Mouse (Mus musculus) monocyte, adult 5-6 weeks (primary cell): ENCODE measurements around the gene AI481877. TPM values are rescaled to one million over a fixed set of nuclear protein-coding genes. Genes with fewer than 3 reads are reported as not detected.
"Not testable (repeated sequence)": the region's sequence is repeated elsewhere in the genome, so short reads cannot be mapped to it uniquely, and the experiment has no call there.

ENCODE experiments used
- ATAC-seq: fragments of 153-309, 156-312 bp; replicated peaks from 2 replicates; pipeline ENCODE4 v1.8.0; 2017; ENCODE audit warnings: mild to moderate bottlenecking; ENCODE audit not compliant: low TSS enrichment, insufficient number of reproducible peaks, severe bottlenecking, poor library complexity, low FRiP score
- total RNA-seq: library from RNA; stranded (forward); fragments of 200-1000, 200-491, 200-594 nt; gene quantifications from 3 replicates; pipeline ENCODE4 v1.2.3, GENCODE M21; 2017

The AI481877 gene
- total RNA-seq = 0.43 TPM in 1 of 3 replicates, not detected in the others

DNA sequence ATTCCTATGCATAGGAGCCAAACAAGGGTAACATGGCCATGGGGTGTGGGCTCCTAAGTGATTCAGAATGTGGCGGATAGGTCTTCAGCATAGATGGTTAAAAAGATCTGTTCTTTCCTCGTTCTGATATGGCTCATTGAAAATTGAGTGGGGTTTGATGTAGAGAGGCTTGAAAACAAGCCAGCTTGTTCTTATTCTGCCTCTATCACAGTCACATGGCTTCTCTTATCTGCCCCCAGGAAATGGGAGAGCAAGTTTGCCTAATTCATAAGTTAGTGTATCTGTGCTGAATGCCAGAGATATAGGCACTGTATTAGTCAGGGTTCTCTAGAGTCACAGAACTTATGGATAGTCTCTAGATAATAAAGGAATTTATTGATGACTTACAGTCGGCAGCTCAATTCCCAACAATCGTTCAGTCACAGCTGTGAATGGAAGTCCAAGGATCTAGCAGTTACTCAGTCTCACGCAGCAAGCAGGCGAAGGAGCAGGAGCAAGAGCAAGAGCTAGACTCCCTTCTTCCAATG lies at the start of gene AI481877:
Gene AI481877 (minus strand): TSS at position 477 of the 527 bp plus-strand sequence.
- ATAC-seq = not testable (repeated sequence)

- no peak for ATAC-seq
Measured at GRCm38 (mm10) chr4:59188474-59188801, 49.7 kb upstream of the AI481877 start.

DNA sequence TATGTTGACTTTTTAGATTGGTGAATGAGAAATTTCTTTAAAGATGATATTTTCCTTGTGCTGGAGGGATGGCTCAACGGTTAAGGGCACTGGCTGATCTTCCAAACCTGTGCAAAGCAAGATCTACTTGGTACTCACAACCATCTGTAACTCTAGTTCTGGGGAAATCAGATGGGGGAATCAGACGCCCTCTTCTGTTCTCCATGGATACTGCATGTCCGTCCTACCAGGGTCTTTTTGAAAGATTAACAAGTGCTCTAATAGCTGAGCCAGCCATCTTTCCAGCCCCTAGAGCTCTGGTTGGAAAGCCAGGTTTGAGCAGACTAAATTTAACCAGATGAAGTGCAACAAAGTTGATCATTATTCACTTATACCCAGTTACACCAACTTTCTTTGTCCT lies 48.5 kb upstream of the AI481877 start:
- ATAC-seq = 0 out of 2 replicates have a peak, but pooled peaks have one; percentile 27

GRCm38 (mm10) chr4:59185671-59186070 lies 46.9 kb upstream of the AI481877 start:
- no peak for ATAC-seq

GRCm38 (mm10) chr4:59181320-59182271 lies 42.8 kb upstream of the AI481877 start:
- ATAC-seq = peak; percentile 66

DNA sequence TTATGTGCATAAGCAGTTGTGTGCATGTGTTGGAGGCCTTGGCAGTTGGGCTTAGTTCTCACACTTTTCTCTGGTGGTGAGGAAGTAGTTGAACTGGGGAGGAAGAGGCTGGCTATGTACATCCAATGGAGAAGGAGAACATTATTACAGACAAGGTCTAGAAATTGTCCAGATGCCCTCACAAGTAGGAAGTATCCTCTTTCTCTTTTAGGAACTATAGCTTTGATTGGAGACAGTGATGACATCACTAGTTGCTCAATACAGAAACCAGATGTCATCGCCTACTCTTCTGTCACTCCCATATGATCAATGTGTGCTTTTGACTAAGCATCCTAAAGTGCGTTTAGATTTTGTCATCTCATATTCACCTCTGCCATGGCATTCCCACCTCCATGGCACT lies 38.8 kb upstream of the AI481877 start:
- ATAC-seq = peak; percentile 97

- ATAC-seq = no peak
Measured at GRCm38 (mm10) chr4:59175929-59176328, 37.1 kb upstream of the AI481877 start.

DNA sequence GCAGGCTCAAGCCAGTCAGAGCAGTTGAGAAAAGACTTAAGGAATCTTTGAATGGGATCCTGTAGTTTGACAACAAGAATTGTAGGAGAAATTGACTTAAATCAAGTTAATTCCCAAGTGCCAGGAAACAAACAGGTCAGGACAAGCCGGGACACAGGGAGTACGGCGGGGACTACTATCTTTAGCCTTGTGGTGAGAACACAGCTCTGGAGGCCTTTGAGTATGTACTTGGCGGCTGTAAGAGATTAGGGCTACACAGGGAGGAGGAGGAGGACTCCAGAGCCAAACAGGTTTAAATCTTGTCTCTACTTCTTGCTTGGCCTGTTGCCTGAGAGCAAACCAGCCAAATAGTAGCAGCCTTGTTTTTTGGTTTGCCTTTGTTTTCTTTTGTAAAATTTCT lies 36.2 kb upstream of the AI481877 start:
- no peak for ATAC-seq

DNA sequence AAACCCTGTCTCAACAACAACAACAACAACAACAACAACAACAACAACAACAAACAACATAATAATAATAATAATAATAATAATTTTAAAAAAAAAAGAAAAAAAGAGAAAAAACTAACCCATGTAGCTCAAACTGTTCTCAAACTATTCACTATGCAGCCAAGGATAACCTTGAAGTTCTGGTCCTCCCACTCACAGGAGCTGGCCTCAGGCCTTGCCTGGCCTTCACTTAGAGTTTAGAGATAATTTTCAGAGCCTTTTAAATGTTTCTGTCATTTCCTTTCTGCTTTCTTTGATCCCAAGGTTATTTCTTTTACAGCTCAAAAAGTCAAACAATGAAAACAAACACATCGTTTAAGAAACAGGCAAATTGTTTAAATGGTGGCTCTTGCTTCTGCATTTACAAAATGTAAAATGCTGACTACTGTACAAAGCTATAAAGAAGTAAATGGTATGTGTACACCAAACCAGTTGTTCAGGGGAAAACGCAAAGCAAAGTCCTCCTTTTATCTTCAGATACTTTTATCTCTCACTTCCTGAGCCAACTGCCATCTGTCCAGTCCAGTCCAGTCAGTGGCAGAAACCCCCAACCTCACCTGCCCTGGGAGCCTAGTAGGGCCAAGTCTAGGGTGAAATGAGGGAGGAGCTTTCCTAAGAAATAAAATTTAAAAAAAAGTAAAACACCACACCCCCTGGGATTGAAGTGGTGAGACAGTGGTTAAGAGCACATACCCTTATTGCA lies 34.6 kb upstream of the AI481877 start:
- ATAC-seq = no peak

DNA sequence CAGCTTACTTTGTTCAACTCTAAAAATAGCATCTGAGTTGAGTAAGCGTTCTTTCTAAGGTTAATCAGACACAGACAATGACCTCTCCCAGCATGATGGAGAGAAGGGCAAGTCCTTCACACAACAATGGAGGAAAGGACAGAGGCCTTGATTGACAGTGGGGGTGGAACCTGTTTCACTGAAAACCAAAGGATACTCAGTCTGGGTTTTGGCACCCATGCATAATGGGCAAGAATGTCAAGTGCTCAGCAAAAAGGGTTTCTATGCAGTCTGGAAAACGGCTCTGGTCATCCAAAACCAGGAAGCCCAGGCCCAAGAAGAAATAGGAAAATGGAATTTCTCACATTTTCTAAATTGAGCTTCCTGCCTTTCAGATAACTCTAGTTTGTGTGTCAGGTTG lies 33.8 kb upstream of the AI481877 start:
- ATAC-seq = no peak

DNA sequence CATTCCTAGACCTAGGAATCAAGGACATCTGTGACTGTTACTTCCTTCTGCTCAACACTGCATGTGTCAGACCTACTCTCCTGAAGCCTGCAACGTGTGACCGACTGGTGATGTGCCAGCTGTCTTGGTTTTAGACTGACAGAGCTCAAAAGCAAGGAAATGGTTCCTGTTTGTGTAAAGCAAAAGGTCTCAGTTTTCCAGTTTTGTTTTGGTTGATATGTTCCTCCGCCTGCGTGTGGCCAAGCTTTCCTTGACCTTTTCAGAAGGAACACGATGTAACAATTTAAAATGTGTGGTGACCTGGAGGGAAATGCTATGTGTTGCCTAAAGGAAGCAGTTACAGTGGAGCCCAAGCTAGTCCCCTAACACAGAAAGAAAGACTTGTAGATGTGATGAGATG lies 31.2 kb upstream of the AI481877 start:
- ATAC-seq = no peak

- ATAC-seq = no peak
Measured at GRCm38 (mm10) chr4:59167251-59167847, 28.6 kb upstream of the AI481877 start.

DNA sequence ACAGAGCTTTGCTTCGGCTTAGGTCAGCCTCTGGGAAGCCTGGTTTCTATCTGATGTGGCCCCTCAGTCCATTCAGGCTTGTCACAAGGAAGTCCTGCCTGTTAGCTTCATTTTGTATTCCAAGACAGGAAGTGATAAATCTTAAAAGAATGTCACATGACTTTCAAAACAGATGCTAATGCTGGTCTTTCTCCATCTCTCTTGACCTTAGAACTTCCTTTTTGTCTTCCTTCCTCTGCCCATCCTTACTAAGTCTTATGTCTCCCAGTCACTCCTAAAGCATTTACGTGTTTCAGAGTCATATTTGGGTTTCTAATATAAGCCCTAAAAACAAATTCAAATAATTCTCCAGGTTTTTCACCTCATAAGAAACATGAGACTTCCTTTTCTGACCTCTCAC lies 25.3 kb upstream of the AI481877 start:
- ATAC-seq = peak; percentile 94

DNA sequence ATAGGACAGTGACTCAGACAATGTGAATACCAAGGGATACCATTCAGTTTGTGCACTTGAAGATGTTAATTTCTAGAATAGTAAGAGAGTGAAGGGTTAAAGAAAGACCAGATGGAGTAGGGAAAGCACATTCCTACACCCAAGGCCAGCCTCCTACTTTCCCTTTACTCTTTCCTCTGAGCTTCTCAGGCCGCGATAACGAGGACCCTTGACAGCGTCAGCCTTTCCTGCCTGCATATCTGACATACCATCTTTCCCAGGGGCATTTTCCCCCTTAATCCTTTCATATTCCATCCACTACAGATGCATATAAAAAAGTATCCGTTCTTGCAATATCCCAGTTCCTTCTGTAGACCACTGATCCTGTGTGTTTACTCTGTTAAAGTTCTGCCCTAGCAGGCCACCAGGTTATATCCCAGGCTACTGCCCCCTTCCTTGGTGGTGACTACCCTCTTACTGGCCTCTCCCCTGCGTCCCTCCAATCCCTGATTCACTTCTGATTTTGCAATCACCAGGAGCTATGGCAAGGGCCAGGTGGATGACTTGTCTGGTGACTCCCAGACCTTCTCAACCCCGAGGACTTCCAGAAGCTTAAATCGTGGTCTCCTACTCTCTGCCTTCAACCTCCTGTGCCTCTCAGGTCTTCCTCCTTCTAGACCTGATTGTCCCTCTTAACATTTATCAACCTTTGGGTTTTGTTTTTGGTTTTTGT lies 22.3 kb upstream of the AI481877 start:
- no peak for ATAC-seq

DNA sequence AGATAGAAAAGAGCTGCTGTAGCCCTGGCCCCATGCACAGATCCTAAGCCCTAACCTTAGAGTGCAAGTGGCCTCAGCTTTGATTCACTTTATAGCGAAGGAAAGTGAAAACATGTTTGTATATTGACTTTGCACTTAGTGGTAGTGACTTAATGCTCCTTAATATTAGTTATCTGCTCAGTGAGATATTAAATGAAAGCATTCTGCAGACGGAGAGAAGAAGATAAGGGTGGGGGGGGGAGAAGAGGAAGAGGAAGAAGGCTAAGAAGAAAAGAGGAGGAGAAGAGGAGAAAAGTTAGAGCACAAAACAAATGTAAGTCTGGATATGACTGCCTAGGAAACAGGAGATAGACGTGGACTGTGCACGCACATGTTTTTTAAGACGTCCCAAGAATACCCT lies 21.5 kb upstream of the AI481877 start:
- ATAC-seq = no peak

GRCm38 (mm10) chr4:59157654-59158053 lies 18.9 kb upstream of the AI481877 start:
- no peak for ATAC-seq

GRCm38 (mm10) chr4:59156897-59157592 lies 18.3 kb upstream of the AI481877 start:
- no peak for ATAC-seq

DNA sequence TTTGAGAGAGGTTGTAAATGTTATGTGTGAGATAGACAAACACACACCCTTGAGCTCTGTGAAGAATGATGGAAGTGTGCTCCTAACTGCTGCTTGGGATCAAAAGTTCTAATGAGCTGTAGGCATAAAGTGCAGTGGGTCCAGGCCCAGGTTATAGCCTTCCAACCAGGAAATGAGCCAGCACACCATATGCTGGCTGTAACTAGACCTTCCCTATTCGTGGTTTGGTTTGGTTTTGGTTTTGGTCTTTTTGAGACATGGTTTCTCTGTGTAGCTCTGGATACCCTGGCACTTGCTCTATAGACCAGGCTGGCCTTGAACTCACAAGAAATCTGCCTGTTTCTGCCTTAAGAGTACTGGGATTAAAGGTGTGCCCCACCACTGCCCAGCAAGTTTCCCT lies 13.2 kb upstream of the AI481877 start:
- ATAC-seq = no peak
